Mouse (Mus musculus): ENCODE results near the gene Ctnna2. TPM values are rescaled to one million over a fixed set of nuclear protein-coding genes. Genes with fewer than 3 reads are reported as not detected.

Gene Ctnna2
- polyA plus RNA-seq, 1 experiment from 2014 or later = 89.0 TPM

- H3K27me3 ChIP-seq (replicated peaks; ENCODE audit: control insufficient read depth, insufficient read depth, low read length) = no peaks in the 10 kb centered on the region
- no peaks in the 10 kb centered on the region for H3K9me3 ChIP-seq (replicated peaks; ENCODE audit: control insufficient read depth, low read length)
- no peak overlapping the region for H3K4me3 ChIP-seq (ENCODE audit: low read depth, low read length)
- H3K4me2 ChIP-seq (ENCODE audit: low read length) = no peak overlapping the region
- WGBS = 93% methylated on average over 2 of the region's 2 CpGs
- H3K4me1 ChIP-seq (ENCODE audit: control insufficient read depth, insufficient read depth, low read length) = no peaks in the 10 kb centered on the region
- no peak overlapping the region for H3K27ac ChIP-seq (ENCODE audit: low read depth, low read length)
- ATAC-seq (peak; percentile 61; the same call in 1 of the 2 replicates), DNase-seq (ENCODE audit: low spot score) (peak; percentile 33)
- no peaks in the 10 kb centered on the region for H3K36me3 ChIP-seq (ENCODE audit: control insufficient read depth, insufficient read depth, low read length)
- H3K9ac ChIP-seq (ENCODE audit: low read length) = no peak overlapping the region
Observed at GRCm38 (mm10) chr6:77839076-77839475, 140.4 kb downstream of the Ctnna2 start.

GRCm38 (mm10) chr6:77838653-77839052, 140.8 kb downstream of the Ctnna2 start:
- no peak overlapping the region for H3K4me3 ChIP-seq (ENCODE audit: low read depth, low read length)
- H3K4me1 ChIP-seq (ENCODE audit: control insufficient read depth, insufficient read depth, low read length) = no peaks in the 10 kb centered on the region
- no peak overlapping the region for H3K9ac ChIP-seq (ENCODE audit: low read length)
- H3K36me3 ChIP-seq (ENCODE audit: control insufficient read depth, insufficient read depth, low read length) = no peaks in the 10 kb centered on the region
- ATAC-seq (peak; percentile 85), DNase-seq (ENCODE audit: low spot score) (peak; percentile 64)
- no peak overlapping the region for H3K4me2 ChIP-seq (ENCODE audit: low read length)
- no peaks in the 10 kb centered on the region for H3K27me3 ChIP-seq (replicated peaks; ENCODE audit: control insufficient read depth, insufficient read depth, low read length)
- H3K27ac ChIP-seq (ENCODE audit: low read depth, low read length) = no peak overlapping the region
- H3K9me3 ChIP-seq (replicated peaks; ENCODE audit: control insufficient read depth, low read length) = no peaks in the 10 kb centered on the region

DNA sequence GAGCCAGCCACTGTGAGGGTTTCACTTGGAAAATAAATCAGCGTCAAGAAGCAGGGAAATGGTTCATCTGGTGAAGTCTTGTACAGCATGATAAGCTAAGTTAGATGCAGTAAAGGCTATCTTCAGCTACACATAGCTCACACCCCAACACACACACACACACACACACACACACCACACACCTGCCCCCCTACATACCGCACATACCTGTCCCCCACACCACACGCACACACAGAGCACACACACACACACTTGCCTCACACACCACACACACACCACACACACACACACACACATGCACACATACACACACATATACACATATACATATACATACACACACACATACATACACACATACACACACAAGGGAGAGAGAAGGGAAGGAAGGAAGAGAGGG, 142.0 kb downstream of the Ctnna2 start:
- H3K27me3 ChIP-seq (replicated peaks; ENCODE audit: control insufficient read depth, insufficient read depth, low read length) = no peaks in the 10 kb centered on the region
- no peak overlapping the region for H3K27ac ChIP-seq (ENCODE audit: low read depth, low read length)
- no peak overlapping the region for H3K4me2 ChIP-seq (ENCODE audit: low read length)
- DNase-seq (ENCODE audit: low spot score) (no peak), ATAC-seq (no peak)
- no peaks in the 10 kb centered on the region for H3K4me1 ChIP-seq (ENCODE audit: control insufficient read depth, insufficient read depth, low read length)
- WGBS = 92% methylated on average over 3 of the region's 3 CpGs
- H3K4me3 ChIP-seq (ENCODE audit: low read depth, low read length) = no peak overlapping the region
- H3K9ac ChIP-seq (ENCODE audit: low read length) = no peak overlapping the region
- no peaks in the 10 kb centered on the region for H3K36me3 ChIP-seq (ENCODE audit: control insufficient read depth, insufficient read depth, low read length)
- H3K9me3 ChIP-seq (replicated peaks; ENCODE audit: control insufficient read depth, low read length) = no peaks in the 10 kb centered on the region

GRCm38 (mm10) chr6:77834680-77835079, 144.8 kb downstream of the Ctnna2 start:
- no peaks in the 10 kb centered on the region for H3K36me3 ChIP-seq (ENCODE audit: control insufficient read depth, insufficient read depth, low read length)
- H3K27me3 ChIP-seq (replicated peaks; ENCODE audit: control insufficient read depth, insufficient read depth, low read length) = no peaks in the 10 kb centered on the region
- no peaks in the 10 kb centered on the region for H3K4me1 ChIP-seq (ENCODE audit: control insufficient read depth, insufficient read depth, low read length)
- no peak overlapping the region for H3K4me2 ChIP-seq (ENCODE audit: low read length)
- H3K4me3 ChIP-seq (ENCODE audit: low read depth, low read length) = no peak overlapping the region
- H3K9me3 ChIP-seq (replicated peaks; ENCODE audit: control insufficient read depth, low read length) = no peaks in the 10 kb centered on the region
- 93% methylated on average over 2 of the region's 2 CpGs for WGBS
- no peak for DNase-seq (ENCODE audit: low spot score)
- no peak for ATAC-seq
- H3K27ac ChIP-seq (ENCODE audit: low read depth, low read length) = no peak overlapping the region
- H3K9ac ChIP-seq (ENCODE audit: low read length) = no peak overlapping the region

DNA sequence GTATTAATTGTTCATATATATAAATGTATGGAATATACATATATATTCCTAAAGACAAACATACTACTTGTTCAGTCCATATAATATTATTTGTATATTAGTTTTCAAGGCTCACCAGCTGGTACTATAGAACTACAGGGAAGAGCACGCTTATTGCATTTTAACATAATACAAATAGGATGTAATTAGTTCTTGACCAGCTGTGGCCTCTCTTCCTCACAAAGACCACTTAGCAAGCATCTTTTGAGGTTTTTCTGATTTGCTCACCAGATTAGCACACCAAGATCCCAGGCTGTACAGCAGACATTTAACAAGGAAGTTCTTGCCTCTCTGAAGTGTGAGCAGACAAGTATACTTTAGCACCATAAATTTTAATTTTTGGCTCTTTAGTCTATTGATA, 152.0 kb downstream of the Ctnna2 start:
- ATAC-seq (0 out of 2 replicates have a peak, but pooled peaks have one; percentile 32), DNase-seq (ENCODE audit: low spot score) (peak; percentile 42)
- Histone ChIP-seq H3K4me2 (ENCODE audit: low read length) (no peak overlapping the region), H3K4me1 (ENCODE audit: control insufficient read depth, insufficient read depth, low read length) (0 out of 2 replicates have a peak, but pooled peaks cover 2% of the 10 kb centered on the region), H3K4me3 (ENCODE audit: low read depth, low read length) (no peak overlapping the region), H3K27ac (ENCODE audit: low read depth, low read length) (no peak overlapping the region), H3K27me3 (replicated peaks; ENCODE audit: control insufficient read depth, insufficient read depth, low read length) (no peaks in the 10 kb centered on the region), H3K36me3 (ENCODE audit: control insufficient read depth, insufficient read depth, low read length) (no peaks in the 10 kb centered on the region), H3K9ac (ENCODE audit: low read length) (no peak overlapping the region), H3K9me3 (replicated peaks; ENCODE audit: control insufficient read depth, low read length) (no peaks in the 10 kb centered on the region)
- WGBS = 40% methylated on average over 1 of the region's 1 CpGs

DNA sequence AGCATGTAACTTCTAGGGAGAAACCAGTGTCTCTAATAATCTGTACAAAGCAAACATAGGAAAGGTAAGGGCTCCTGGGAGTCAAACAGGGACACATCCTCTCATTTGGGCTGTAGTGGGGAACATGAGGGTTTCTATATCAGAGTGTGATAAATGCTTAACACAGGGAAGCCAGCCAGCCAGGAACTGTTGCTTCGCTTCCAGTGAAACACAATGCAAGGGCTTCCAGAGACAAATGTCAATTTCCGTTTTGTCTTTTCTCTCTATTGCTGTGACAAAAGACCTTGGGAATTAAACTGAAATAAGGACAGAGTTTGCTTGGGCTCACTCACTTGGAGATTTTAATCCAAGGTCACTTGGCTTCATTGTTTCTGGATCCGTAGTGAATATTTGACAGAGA, 162.4 kb downstream of the Ctnna2 start:
- Histone ChIP-seq H3K4me2 (ENCODE audit: low read length) (no peak overlapping the region), H3K36me3 (ENCODE audit: control insufficient read depth, insufficient read depth, low read length) (no peaks in the 10 kb centered on the region), H3K4me1 (ENCODE audit: control insufficient read depth, insufficient read depth, low read length) (peaks cover 7% of the 10 kb centered on the region; the same call in 1 of the 2 replicates), H3K4me3 (ENCODE audit: low read depth, low read length) (no peak overlapping the region), H3K9ac (ENCODE audit: low read length) (no peak overlapping the region), H3K27me3 (replicated peaks; ENCODE audit: control insufficient read depth, insufficient read depth, low read length) (no peaks in the 10 kb centered on the region), H3K27ac (ENCODE audit: low read depth, low read length) (no peak overlapping the region), H3K9me3 (replicated peaks; ENCODE audit: control insufficient read depth, low read length) (no peaks in the 10 kb centered on the region)
- no peak for DNase-seq (ENCODE audit: low spot score)
- 73% methylated on average over 3 of the region's 3 CpGs for WGBS
- no peak for ATAC-seq

DNA sequence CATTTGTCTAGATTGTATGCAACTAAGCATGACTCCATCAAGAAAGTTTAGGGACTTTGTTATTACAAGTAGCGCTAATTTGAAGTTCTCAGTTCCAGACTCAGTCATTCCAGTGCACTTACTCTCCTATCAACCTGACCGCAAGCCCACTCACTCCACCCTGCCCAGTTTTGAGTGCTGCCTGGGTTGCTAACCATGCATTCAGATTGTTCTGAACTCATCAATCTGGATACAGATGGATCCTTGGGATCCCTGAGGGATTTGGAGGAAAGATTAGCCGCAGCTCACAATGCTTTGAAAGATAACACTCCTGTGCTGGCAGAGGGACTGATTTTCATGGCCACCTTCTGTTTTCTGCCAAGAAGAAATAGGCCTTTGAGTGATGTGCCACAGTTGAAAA, 168.5 kb downstream of the Ctnna2 start:
- Histone ChIP-seq H3K36me3 (ENCODE audit: control insufficient read depth, insufficient read depth, low read length) (no peaks in the 10 kb centered on the region), H3K4me3 (ENCODE audit: low read depth, low read length) (no peak overlapping the region), H3K4me2 (ENCODE audit: low read length) (no peak overlapping the region), H3K9me3 (replicated peaks; ENCODE audit: control insufficient read depth, low read length) (no peaks in the 10 kb centered on the region), H3K4me1 (ENCODE audit: control insufficient read depth, insufficient read depth, low read length) (peaks cover 7% of the 10 kb centered on the region; the same call in 1 of the 2 replicates), H3K9ac (ENCODE audit: low read length) (no peak overlapping the region), H3K27ac (ENCODE audit: low read depth, low read length) (no peak overlapping the region), H3K27me3 (replicated peaks; ENCODE audit: control insufficient read depth, insufficient read depth, low read length) (no peaks in the 10 kb centered on the region)
- WGBS = 83% methylated on average over 3 of the region's 3 CpGs
- DNase-seq (ENCODE audit: low spot score) (no peak), ATAC-seq (no peak)

DNA sequence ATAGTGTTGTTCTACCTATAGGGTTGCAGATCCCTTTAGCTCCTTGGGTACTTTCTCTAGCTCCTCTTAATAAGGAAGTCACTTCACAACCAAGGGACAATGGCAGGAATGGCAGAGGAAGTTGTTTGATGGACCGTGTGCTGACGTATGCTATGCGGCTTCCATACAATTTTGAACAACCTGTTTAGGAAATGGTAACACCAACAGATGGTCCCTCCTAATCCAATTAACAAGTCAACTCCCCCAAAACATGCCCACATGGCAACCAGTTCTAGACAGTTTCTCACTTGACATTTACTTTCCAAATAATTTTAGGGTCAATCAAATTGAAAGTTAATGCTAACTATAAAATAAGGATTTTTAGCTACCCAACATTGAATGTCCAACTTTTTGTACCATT, 176.9 kb downstream of the Ctnna2 start:
- no peaks in the 10 kb centered on the region for H3K27me3 ChIP-seq (replicated peaks; ENCODE audit: control insufficient read depth, insufficient read depth, low read length)
- no peak overlapping the region for H3K4me2 ChIP-seq (ENCODE audit: low read length)
- H3K9ac ChIP-seq (ENCODE audit: low read length) = no peak overlapping the region
- H3K9me3 ChIP-seq (replicated peaks; ENCODE audit: control insufficient read depth, low read length) = no peaks in the 10 kb centered on the region
- H3K36me3 ChIP-seq (ENCODE audit: control insufficient read depth, insufficient read depth, low read length) = no peaks in the 10 kb centered on the region
- WGBS = 60% methylated on average over 3 of the region's 3 CpGs
- ATAC-seq (no peak; the same call in 1 of the 2 replicates), DNase-seq (ENCODE audit: low spot score) (peak; percentile 34)
- no peak overlapping the region for H3K27ac ChIP-seq (ENCODE audit: low read depth, low read length)
- H3K4me3 ChIP-seq (ENCODE audit: low read depth, low read length) = no peak overlapping the region
- H3K4me1 ChIP-seq (ENCODE audit: control insufficient read depth, insufficient read depth, low read length) = no peaks in the 10 kb centered on the region

- 55% methylated on average over 3 of the region's 3 CpGs for WGBS
- no peaks in the 10 kb centered on the region for H3K36me3 ChIP-seq (ENCODE audit: control insufficient read depth, insufficient read depth, low read length)
- DNase-seq (ENCODE audit: low spot score) = no peak
- no peaks in the 10 kb centered on the region for H3K27me3 ChIP-seq (replicated peaks; ENCODE audit: control insufficient read depth, insufficient read depth, low read length)
- no peak overlapping the region for H3K9ac ChIP-seq (ENCODE audit: low read length)
- H3K9me3 ChIP-seq (replicated peaks; ENCODE audit: control insufficient read depth, low read length) = no peaks in the 10 kb centered on the region
- H3K4me2 ChIP-seq (ENCODE audit: low read length) = no peak overlapping the region
- no peak for ATAC-seq
- H3K4me3 ChIP-seq (ENCODE audit: low read depth, low read length) = no peak overlapping the region
- no peak overlapping the region for H3K27ac ChIP-seq (ENCODE audit: low read depth, low read length)
- no peaks in the 10 kb centered on the region for H3K4me1 ChIP-seq (ENCODE audit: control insufficient read depth, insufficient read depth, low read length)
Observed at GRCm38 (mm10) chr6:77783342-77783741, 196.2 kb downstream of the Ctnna2 start.

Data from forebrain, embryonic 14.5 days (tissue).